Mouse (Mus musculus) embryonic fibroblast, embryonic 13.5 days (primary cell): Measurements from ENCODE around the gene Zfp358.

ENCODE experiments used
- CTCF ChIP-seq: IDR thresholded peaks from 2 replicates; pipeline ENCODE4 v1.5.1; 2011; ENCODE audit warnings: mild to moderate bottlenecking, control low read depth, low read length, moderate library complexity, borderline replicate concordance; ENCODE audit not compliant: insufficient read depth
- POLR2A ChIP-seq: IDR thresholded peaks from 2 replicates; pipeline ENCODE4 v1.6.1; 2011; ENCODE audit warnings: low read depth, mild to moderate bottlenecking, control low read depth, low read length, moderate library complexity

DNA sequence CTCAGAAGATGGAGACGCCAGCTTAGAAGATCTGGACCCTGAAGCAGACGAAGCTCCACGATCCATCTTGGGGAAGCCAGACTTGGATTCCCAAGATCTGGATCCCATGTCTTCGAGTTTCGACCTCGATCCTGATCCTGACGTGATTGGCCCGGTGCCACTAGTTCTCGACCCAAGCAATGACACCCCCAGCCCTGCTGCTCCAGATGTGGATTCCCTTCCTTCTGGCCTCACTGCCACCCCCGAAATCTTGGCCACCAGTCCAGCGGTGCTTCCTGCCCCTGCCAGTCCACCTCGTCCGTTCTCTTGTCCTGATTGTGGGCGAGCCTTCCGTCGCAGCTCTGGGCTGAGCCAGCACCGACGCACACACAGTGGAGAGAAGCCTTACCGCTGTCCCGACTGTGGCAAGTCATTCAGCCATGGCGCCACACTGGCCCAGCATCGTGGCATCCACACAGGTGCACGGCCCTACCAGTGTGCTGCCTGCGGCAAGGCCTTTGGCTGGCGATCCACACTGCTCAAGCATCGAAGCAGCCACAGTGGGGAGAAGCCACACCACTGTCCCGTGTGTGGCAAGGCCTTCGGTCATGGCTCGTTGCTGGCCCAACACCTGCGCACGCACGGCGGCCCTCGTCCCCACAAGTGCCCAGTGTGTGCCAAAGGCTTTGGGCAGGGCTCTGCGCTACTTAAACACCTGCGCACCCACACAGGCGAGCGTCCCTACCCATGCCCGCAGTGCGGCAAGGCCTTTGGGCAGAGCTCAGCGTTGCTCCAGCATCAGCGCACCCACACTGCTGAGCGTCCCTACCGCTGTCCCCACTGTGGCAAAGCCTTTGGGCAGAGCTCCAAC, 2.9 kb downstream of the Zfp358 start:
- TF ChIP-seq CTCF = no peak
- no peak for TF ChIP-seq POLR2A
